Mouse (Mus musculus) cerebellum, adult 9-10 months (tissue): ENCODE results near the gene Nup210l.

Experiments used
- DNase-seq: peaks from one replicate; pipeline ENCODE4 v3.0.0; 2022

Gene Nup210l

GRCm38 (mm10) chr3:90103938-90104337, at the start of gene Nup210l:
Gene Nup210l, plus strand, starts transcription at chr3:90104132.
- no peak for DNase-seq

- DNase-seq = no peak
Measured at GRCm38 (mm10) chr3:90061549-90061948, 42.4 kb upstream of the Nup210l start.

- DNase-seq = no peak
Measured at GRCm38 (mm10) chr3:90062539-90062938, 41.4 kb upstream of the Nup210l start.

DNA sequence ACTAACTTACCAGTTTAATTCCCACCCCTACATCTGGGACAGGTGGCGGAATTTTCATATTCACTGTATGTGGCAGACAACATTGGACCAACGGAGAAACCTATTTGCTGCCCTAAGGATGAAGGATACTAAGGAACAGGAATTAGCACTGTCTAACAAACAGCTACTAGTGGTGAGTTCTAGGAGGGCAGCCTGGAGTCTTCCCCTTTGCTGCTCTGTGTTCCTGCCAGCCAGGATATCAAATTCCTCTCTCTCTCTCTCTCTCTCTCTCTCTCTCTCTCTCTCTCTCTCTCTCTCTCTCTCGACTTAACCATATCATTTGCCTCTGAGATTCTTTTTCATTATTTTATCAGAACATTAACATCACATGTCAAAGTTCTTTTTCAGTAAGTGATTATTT, 39.5 kb upstream of the Nup210l start:
- no peak for DNase-seq

GRCm38 (mm10) chr3:90065553-90065952, 38.4 kb upstream of the Nup210l start:
- peak; percentile 49 for DNase-seq

DNA sequence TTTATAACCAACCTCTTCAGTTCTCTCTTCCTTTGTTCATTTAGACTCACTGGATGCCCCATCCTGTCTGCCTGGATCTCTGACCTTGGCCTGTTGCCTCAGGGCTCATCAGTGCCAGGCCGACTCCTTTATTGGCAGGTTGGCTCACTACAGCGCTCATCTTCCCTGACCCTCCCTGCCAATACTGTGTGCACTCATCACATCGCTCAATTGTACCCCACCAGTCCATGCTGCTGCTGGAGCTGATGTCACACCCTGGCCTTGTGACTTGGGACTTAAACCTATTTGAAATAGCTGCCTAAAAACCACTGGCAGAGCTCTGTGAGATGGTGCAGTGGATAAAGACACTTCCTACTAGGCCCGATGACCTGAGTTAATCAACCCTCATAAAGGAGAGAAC, 36.1 kb upstream of the Nup210l start:
- DNase-seq = no peak

DNA sequence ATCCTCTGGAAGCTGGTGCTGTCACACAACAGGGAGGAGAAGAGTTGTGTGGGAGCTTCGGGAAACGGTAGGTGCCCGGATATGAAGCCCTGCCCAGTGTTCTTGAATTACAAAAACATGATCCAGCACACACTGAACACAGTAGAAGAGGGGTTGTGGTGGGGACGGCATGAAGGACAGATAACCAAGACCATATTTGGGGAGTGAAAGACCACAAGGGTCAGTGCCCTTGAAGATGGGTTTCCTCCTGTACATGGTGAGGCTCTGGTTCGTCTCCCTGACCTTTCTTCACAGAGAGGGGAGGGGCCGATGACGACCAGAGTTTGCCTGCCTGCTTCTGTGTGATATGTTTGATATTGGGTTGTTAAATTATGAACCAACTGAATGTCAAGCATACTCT, 34.2 kb upstream of the Nup210l start:
- no peak for DNase-seq

GRCm38 (mm10) chr3:90072294-90072693, 31.6 kb upstream of the Nup210l start, which contains the start of gene Tpm3:
Gene Tpm3, plus strand, starts transcription at chr3:90072649.
- no peak for DNase-seq

- DNase-seq = peak; percentile 82
Measured at GRCm38 (mm10) chr3:90076921-90077716, 26.8 kb upstream of the Nup210l start.

DNA sequence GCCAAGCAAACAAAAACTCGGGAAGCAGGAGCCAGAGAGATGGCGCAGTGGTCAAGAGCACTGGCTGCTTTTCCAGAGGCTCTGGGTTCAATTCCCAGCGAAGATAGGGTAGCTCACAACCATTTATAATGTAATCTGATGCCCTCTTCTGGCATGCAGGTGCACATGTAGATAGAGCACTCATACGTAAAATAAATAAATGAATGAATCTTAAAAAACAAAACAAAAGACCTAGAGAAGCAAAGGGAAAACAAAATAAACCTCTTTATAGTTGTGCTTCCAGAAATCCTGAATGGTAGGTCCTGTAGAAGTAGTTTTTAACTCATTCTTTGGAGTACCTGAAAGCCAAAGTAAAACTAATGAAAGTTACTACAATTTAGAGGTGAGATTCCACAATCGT, 25.7 kb upstream of the Nup210l start:
- no peak for DNase-seq

- peak; percentile 90 for DNase-seq
Measured at GRCm38 (mm10) chr3:90079133-90079762, 24.7 kb upstream of the Nup210l start.

DNA sequence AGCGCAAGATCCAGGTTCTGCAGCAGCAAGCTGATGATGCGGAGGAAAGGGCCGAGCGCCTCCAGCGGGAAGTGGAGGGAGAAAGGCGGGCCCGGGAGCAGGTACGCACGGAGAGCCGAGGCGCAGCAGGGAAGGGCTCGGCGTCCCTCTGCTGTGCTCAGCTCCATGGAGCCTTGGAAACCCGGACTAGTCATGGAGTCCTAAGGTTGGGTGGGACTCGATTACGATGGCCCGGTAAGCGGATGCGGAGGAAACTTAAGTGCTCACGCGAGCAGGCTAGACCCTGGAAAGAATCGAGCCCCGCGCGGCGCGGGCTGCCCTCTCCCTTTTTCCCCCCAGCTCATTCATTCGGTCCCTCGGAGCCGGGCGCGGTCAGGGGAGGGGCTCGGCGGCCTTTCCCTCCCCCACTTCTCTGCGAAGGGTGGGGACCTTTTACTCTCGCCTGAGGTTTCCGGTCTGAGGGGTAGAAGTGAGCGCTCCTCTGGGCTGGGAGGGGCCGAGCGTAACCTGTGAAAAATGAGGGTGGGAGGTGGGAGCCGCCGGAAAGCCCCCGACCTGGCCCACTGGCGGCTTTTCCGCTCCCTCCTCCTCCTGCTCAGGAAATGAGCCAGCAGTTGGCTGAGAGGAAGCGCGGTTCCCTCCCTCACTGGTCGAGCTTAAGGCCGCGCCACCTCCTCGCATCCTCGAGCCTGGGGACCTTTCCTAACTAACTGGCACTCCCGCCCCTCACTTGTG, 24.0 kb upstream of the Nup210l start:
- peak; percentile 52 for DNase-seq

DNA sequence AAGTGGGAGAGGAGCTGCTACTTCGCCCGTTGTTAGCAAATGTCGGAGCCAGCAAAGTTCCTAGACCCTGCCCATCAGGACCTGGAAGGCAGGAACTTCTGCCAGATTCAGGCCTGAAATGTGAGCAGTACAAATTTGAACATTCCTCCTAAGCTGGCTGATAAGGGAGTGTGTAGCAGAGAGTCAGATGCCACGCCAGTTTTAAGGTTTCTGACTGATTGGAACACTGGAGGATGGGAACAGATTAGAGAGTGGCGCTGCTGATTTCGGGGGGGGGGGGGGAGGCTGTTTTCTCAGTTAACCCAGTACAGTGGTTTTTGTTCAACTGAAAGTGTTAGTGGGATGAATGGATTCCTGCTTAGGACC, 23.5 kb upstream of the Nup210l start:
- DNase-seq = no peak

DNA sequence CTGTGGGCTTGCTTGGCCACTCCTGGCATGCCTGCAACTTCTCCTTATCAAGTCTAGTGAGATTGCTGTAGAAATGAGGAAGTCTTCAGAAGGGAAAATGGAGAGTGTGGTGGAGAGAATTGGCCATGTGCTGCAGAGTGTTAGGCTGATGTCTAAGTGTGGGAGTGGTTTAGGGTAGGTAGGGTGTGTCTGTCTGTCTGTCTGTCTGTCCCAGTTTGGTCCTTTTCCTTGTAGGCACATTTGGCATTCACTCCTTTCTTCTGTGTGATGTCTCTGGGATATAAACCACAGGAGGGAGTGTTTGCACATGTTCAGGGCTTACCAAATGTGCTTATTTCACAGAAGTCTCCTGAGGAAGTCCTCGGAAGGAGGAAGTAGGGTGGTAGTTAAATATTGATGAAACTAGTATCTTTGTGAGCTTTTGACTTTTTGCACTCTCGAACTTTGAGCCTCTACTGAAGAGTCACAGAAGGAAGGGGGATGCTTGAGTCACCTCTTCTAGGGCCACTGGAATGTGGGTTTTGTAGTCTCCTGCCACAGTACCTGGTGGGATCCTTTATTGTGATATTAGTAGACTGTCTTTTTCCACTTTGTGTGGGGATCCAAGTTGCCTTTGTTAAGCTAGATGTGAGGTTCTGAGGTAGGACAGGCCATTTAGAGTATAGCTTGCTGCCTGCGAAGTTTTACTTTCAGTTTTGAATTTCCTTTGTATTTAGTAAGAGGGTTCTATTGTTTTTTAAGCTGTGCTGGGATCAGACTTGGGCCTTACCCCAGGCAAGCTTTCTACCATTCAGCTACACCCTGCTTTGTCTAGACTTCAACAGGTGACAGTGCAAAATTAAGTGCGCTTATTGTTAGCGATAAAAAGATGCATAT, 22.3 kb upstream of the Nup210l start:
- DNase-seq = no peak

GRCm38 (mm10) chr3:90083034-90083433, 20.9 kb upstream of the Nup210l start:
- peak; percentile 39 for DNase-seq

- DNase-seq = no peak
Measured at GRCm38 (mm10) chr3:90083698-90084324, 20.1 kb upstream of the Nup210l start.

- DNase-seq = no peak
Measured at GRCm38 (mm10) chr3:90084790-90085189, 19.1 kb upstream of the Nup210l start.

DNA sequence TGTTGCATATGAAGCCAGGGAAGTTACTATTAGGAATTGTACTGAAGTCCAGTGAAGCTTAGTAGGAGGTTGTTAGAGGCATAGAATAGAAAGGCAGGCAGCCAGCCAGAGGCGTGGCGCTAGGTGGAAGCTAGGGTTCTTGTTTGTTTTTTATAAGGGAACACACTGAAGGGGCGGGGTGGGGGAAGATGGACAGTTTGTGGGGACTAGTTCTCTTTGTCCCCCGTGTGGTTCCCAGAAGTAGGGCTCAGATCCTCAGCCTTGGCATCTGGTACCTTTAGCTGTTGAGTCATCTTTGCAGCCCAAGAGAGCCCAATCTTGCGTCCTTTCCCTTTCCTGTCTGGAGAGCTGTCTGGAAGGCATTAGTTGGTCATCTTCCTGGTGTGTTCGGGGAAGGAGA, 18.7 kb upstream of the Nup210l start:
- DNase-seq = no peak

- no peak for DNase-seq
Measured at GRCm38 (mm10) chr3:90086068-90086467, 17.9 kb upstream of the Nup210l start.

DNA sequence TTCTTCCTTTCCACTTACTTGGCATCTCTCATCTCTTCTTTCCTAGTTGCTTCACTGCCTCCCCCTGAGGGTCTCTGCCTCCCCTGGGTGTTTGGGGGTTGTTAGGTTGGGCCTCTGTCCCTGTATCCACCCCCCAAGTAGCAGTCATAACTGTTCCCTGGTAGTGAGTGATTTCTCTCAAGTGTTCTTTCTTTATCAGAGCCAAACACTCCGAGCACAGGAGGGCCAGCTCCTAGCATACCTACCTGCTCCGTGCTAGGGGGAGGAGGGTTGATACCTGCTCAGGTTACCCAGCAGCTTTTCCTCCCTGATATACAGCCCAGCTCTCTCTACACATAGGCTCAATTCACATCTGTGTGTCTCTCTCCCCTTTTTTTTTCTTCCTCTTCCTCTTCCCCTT, 15.3 kb upstream of the Nup210l start:
- no peak for DNase-seq

GRCm38 (mm10) chr3:90090892-90091291, 13.0 kb upstream of the Nup210l start:
- no peak for DNase-seq

- no peak for DNase-seq
Measured at GRCm38 (mm10) chr3:90094453-90094852, 9.5 kb upstream of the Nup210l start.
